Mouse (Mus musculus): ENCODE results near the gene Rasal1.

DNA sequence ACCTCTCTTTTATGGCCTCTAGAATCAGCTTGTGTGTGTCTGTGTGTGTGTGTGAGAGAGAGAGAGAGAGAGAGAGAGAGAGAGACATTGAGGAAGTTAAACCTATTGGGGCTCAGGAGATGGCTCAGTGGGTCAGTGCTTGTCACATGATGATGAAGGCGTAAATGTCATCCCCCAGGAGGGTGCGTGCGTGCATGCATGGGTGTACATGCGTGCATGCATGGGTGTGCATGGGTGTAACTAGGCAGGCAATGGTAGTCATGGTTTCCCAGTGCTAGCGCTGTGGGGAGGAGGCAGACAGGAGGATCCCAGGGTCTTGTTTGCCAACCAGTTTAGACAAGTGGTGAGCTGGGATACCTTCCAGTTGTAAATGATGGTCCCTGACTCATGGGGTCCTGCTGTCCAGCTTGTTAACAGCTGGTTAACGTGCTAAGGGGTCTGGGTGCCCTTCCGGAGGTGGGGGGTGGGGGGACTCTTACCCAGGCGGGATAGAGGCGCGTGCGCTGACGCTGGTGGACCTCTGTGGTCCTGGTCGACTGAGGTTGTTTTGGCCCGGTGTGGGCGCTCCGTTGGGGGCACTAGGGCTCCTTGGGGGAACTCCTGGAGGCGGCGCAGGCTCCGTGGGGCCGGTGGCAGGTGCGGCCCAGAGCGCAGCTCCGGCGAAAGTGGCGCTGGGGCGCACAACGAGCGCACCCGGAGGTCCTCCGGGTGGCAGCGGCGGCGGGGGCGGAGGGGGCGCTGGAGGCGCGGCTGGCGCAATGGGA, 45.5 kb downstream of the Rasal1 start:
- TF ChIP-seq CTCF (IDR thresholded peaks at IDR 0.05; ENCODE audit: insufficient read depth, low read depth, low read length) (no peak), POLR2A (IDR thresholded peaks at IDR 0.05; ENCODE audit: insufficient read depth, low read depth, low read length) (no peak)

All from olfactory bulb, adult 2 months (tissue).